Mouse (Mus musculus) liver, postnatal 0 days (tissue): ENCODE results near the gene Cttn.

Experiments
- CTCF ChIP-seq: sonication (generic); IDR thresholded peaks from 2 replicates; pipeline ENCODE4 v1.5.1; 2016; ENCODE audit warnings: antibody characterized with exemption, low read depth
- EP300 ChIP-seq: IDR thresholded peaks from 2 replicates; pipeline ENCODE4 v1.6.1; 2016; ENCODE audit warnings: antibody characterized with exemption, low read depth, mild to moderate bottlenecking

GRCm38 (mm10) chr7:144516711-144517110, 45.9 kb upstream of the Cttn start:
- TF ChIP-seq EP300 (no peak), CTCF (no peak)
